Mouse (Mus musculus) stomach, postnatal 0 days (tissue): ENCODE data around the gene Hpdl. TPM values are rescaled to one million over a fixed set of nuclear protein-coding genes. Genes with fewer than 3 reads are reported as not detected.

Experiments used
- ATAC-seq: fragments of 200-750 bp; cut with Nextera tagmentation; 2 replicates; pipeline ENCODE4 v1.8.0; 2017; ENCODE audit not compliant: low FRiP score, low TSS enrichment
- DNase-seq: peaks from one replicate; pipeline ENCODE4 v3.0.0-alpha.2; 2016; ENCODE audit warnings: low spot score
- H3K27ac ChIP-seq: fragments of 300-500 bp; sonication (generic); replicated peaks from 2 replicates; pipeline ENCODE4 v1.5.1; 2014; ENCODE audit warnings: mild to moderate bottlenecking, control low read depth
- H3K27me3 ChIP-seq: fragments of 300-500 bp; sonication (generic); 2 replicates; pipeline ENCODE4 v1.6.1; 2014; ENCODE audit warnings: low read length; ENCODE audit not compliant: control insufficient read depth, insufficient read depth
- H3K36me3 ChIP-seq: fragments of 300-500 bp; sonication (generic); 2 replicates; pipeline ENCODE4 v1.6.1; 2014; ENCODE audit warnings: low read length, mixed read lengths; ENCODE audit not compliant: control insufficient read depth, insufficient read depth
- H3K4me1 ChIP-seq: fragments of 300-500 bp; sonication (generic); replicated peaks from 2 replicates; pipeline ENCODE4 v1.6.1; 2014; ENCODE audit warnings: antibody characterized with exemption; ENCODE audit not compliant: control insufficient read depth, insufficient read depth
- H3K4me2 ChIP-seq: fragments of 300-500 bp; sonication (generic); replicated peaks from 2 replicates; pipeline ENCODE4 v1.6.1; 2014; ENCODE audit warnings: low read depth, mild to moderate bottlenecking, control low read depth, moderate library complexity
- H3K4me3 ChIP-seq: fragments of 300-500 bp; sonication (generic); 2 replicates; pipeline ENCODE4 v1.5.1; 2014; ENCODE audit warnings: low read depth, low read length, control low read depth
- H3K9ac ChIP-seq: fragments of 300-500 bp; sonication (generic); 2 replicates; pipeline ENCODE4 v1.6.1; 2014; ENCODE audit warnings: mild to moderate bottlenecking, low read length, control low read depth, mixed read lengths
- H3K9me3 ChIP-seq: fragments of 300-500 bp; sonication (generic); 2 replicates; pipeline ENCODE4 v1.6.1; 2016; ENCODE audit warnings: low read length; ENCODE audit not compliant: control insufficient read depth
- CTCF ChIP-seq: IDR thresholded peaks from 2 replicates; pipeline ENCODE4 v1.5.1; 2016; ENCODE audit warnings: antibody characterized with exemption, low read depth, mild to moderate bottlenecking, moderate library complexity
- EP300 ChIP-seq: optimal IDR thresholded peaks from 2 replicates; pipeline ENCODE3; 2016; ENCODE audit warnings: antibody characterized with exemption
- whole genome bisulfite sequencing: fragments of 180-500 bp; shearing (Covaris S2); extraction: QIAGEN DNeasy Blood & Tissue Kit; methylation state at CpG from one replicate; pipeline ENCODE4 v1.1.7; 2014; 5-methylcytosine and 5-hydroxymethylcytosine counted together
- polyA plus RNA-seq: library from polyadenylated mRNA; unstranded; fragments of >200 nt; fragmentation: Nextera tagmentation; extraction: Ambion mirVana; gene quantifications from 2 replicates; pipeline ENCODE4 v1.2.1, GENCODE M21; 2015

Hpdl gene
- polyA plus RNA-seq, 1 experiment from 2014 or later = 0.51 TPM

- WGBS = 94% methylated on average over 6 of the region's 6 CpGs
- no peak overlapping the region for H3K4me3 ChIP-seq
- ATAC-seq (no peak), DNase-seq (no peak)
- 0 out of 2 replicates have a peak, but pooled peaks cover 2% of the 10 kb centered on the region for H3K27me3 ChIP-seq
- no peaks in the 10 kb centered on the region; the same call in 1 of the 2 replicates for H3K36me3 ChIP-seq
- H3K4me2 ChIP-seq = no peak overlapping the region
- H3K4me1 ChIP-seq = no peaks in the 10 kb centered on the region
- no peaks in the 10 kb centered on the region for H3K9me3 ChIP-seq
- no peak overlapping the region for H3K27ac ChIP-seq
- H3K9ac ChIP-seq = no peak overlapping the region
- TF ChIP-seq CTCF (no peak), EP300 (no peak)
Measured at GRCm38 (mm10) chr4:116817486-116817885, 4.0 kb downstream of the Hpdl start.

GRCm38 (mm10) chr4:116815276-116815675 lies 6.2 kb downstream of the Hpdl start:
- Histone ChIP-seq H3K9me3 (no peaks in the 10 kb centered on the region), H3K4me3 (no peak overlapping the region), H3K4me2 (no peak overlapping the region), H3K9ac (no peak overlapping the region), H3K27ac (no peak overlapping the region), H3K36me3 (no peaks in the 10 kb centered on the region; the same call in 1 of the 2 replicates), H3K27me3 (no peaks in the 10 kb centered on the region), H3K4me1 (no peaks in the 10 kb centered on the region)
- TF ChIP-seq CTCF = no peak
- TF ChIP-seq EP300 = no peak
- no peak for DNase-seq
- ATAC-seq = no peak
- 89% methylated on average over 5 of the region's 5 CpGs for WGBS

GRCm38 (mm10) chr4:116811012-116811411 lies 10.5 kb downstream of the Hpdl start:
- Histone ChIP-seq H3K4me1 (no peaks in the 10 kb centered on the region), H3K4me2 (no peak overlapping the region), H3K4me3 (no peak overlapping the region), H3K9me3 (no peaks in the 10 kb centered on the region), H3K27ac (no peak overlapping the region), H3K36me3 (no peaks in the 10 kb centered on the region), H3K27me3 (no peaks in the 10 kb centered on the region), H3K9ac (no peak overlapping the region)
- TF ChIP-seq CTCF (no peak), EP300 (no peak)
- WGBS = 38% methylated on average over 3 of the region's 3 CpGs
- ATAC-seq (no peak), DNase-seq (no peak)

GRCm38 (mm10) chr4:116807197-116808129 lies 14.0 kb downstream of the Hpdl start, which contains the start of the genes Toe1 and Mutyh:
Toe1 (minus strand) TSS chr4:116807640.
Mutyh (plus strand) TSS chr4:116807723.
- under 1% methylated on average over 58 of the region's 58 CpGs for WGBS
- Histone ChIP-seq H3K9me3 (no peaks in the 10 kb centered on the region), H3K27me3 (no peaks in the 10 kb centered on the region), H3K9ac (peak within 1 kb of the TSS; percentile 82), H3K4me3 (peak within 1 kb of the TSS; percentile 73), H3K36me3 (peaks cover 18% of the 10 kb centered on the region), H3K4me2 (peak within 1 kb of the TSS; percentile 65), H3K4me1 (no peaks in the 10 kb centered on the region), H3K27ac (peak within 1 kb of the TSS; percentile 91)
- ATAC-seq (peak; percentile 98), DNase-seq (peak; percentile 98)
- TF ChIP-seq CTCF (peak; percentile 35; the same call in 1 of the 2 replicates), EP300 (no peak)

- Histone ChIP-seq H3K4me1 (no peaks in the 10 kb centered on the region), H3K27me3 (no peaks in the 10 kb centered on the region), H3K36me3 (peaks cover 19% of the 10 kb centered on the region), H3K9me3 (no peaks in the 10 kb centered on the region), H3K4me3 (no peak overlapping the region), H3K27ac (no peak overlapping the region), H3K9ac (no peak overlapping the region), H3K4me2 (no peak overlapping the region)
- DNase-seq (no peak), ATAC-seq (no peak)
- WGBS = 35% methylated on average over 5 of the region's 5 CpGs
- TF ChIP-seq EP300 (no peak), CTCF (peak; percentile 62)
Measured at GRCm38 (mm10) chr4:116799901-116800300, 21.6 kb downstream of the Hpdl start.
